Mouse (Mus musculus) embryonic fibroblast, embryonic 13.5 days (primary cell): ENCODE data around the gene Dennd1c. TPM values are rescaled to one million over a fixed set of nuclear protein-coding genes. Genes with fewer than 3 reads are reported as not detected.

ENCODE experiments used
- H3K27ac ChIP-seq: 2 replicates; pipeline ENCODE4 v1.5.1; 2012; ENCODE audit warnings: low read length, control low read depth, inconsistent platforms; ENCODE audit not compliant: insufficient read depth
- H3K4me1 ChIP-seq: 2 replicates; pipeline ENCODE4 v1.6.1; 2011; ENCODE audit warnings: low read length; ENCODE audit not compliant: control insufficient read depth, insufficient read depth
- H3K4me3 ChIP-seq: 2 replicates; pipeline ENCODE4 v1.5.1; 2011; ENCODE audit warnings: mild to moderate bottlenecking, control low read depth, low read length; ENCODE audit not compliant: insufficient read depth
- CTCF ChIP-seq: IDR thresholded peaks from 2 replicates; pipeline ENCODE4 v1.5.1; 2011; ENCODE audit warnings: mild to moderate bottlenecking, control low read depth, low read length, moderate library complexity, borderline replicate concordance; ENCODE audit not compliant: insufficient read depth
- POLR2A ChIP-seq: IDR thresholded peaks from 2 replicates; pipeline ENCODE4 v1.6.1; 2011; ENCODE audit warnings: low read depth, mild to moderate bottlenecking, control low read depth, low read length, moderate library complexity
- polyA plus RNA-seq: library from polyadenylated mRNA; stranded (reverse); fragments of >200 nt; gene quantifications from 2 replicates; pipeline ENCODE4 v1.2.4, GENCODE M21; 2011; ENCODE audit warnings: low read depth; ENCODE audit not compliant: missing spikeins, insufficient read length

The Dennd1c gene
- polyA plus RNA-seq, 1 experiment: 0.40 TPM

DNA sequence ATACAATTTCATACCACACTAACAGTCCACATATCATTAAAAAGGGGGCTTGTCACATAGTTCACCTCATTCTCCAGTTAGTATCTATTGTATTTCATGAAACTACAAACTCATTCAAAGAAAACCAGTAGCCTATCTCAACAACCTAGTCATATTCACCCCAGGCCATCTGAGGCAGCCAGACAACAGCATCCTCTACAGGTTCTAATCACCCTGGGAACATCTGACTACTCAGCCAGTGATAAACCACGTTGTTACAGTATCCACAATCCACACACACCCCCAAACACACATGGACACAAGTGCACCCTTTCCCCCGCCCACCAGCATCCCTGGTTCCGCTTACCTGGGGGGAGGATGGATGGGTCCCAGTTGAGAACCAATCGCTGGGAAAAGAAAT lies 50.8 kb downstream of the Dennd1c start:
- no peak overlapping the region for H3K4me3 ChIP-seq
- H3K4me1 ChIP-seq: peaks cover 2% of the 10 kb centered on the region; the same call in 1 of the 2 replicates
- TF ChIP-seq CTCF (no peak), POLR2A (no peak)
- H3K27ac ChIP-seq: no peak overlapping the region

DNA sequence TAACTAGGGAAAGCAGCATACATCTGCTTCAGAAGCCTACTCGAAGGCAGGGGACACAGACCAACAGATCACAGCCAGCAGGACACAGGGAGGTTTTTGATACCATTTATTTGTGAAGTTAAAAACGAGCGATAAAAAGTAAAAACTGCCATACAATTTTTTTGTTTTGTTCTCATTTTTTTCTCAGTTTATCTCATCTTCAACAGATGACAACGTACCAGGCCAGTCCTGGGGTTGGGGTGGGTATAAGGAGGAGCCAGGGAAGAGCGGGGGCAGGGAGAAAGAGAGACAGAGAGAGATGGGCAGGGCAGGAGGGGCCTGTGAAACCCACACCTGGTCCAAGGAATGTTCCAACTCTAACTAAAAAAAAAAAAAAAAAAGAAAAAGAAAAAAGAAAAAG lies 57.4 kb downstream of the Dennd1c start:
- H3K4me3 ChIP-seq: no peak overlapping the region
- H3K4me1 ChIP-seq: no peaks in the 10 kb centered on the region
- TF ChIP-seq POLR2A (no peak), CTCF (no peak)
- no peak overlapping the region for H3K27ac ChIP-seq

DNA sequence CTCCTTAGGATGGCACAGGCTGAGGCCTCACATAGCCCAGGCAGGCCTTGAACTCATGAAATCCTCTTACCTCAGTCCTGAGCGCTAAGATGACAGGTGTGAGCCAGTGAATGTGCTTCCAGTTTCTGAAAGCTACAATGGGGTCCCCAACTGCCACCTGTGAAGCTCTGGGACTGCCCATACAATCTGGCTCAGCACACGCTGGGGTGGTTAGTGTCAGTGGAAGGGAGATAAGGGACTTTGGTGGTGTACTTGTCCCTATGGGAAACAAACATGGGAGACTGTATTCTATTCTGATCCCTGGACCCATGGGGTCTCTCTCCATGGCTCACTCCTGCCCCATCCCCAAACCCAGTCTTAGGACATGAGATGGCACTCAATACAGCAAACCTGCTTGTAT lies 58.6 kb downstream of the Dennd1c start:
- no peak overlapping the region for H3K4me3 ChIP-seq
- no peaks in the 10 kb centered on the region for H3K4me1 ChIP-seq
- no peak for TF ChIP-seq CTCF
- H3K27ac ChIP-seq: no peak overlapping the region

Other genes starting within 250 kb of the Dennd1c start
- 0.70 and 0.86 TPM in 2 replicates for gene Rfx2, start 247.5 kb downstream of the Dennd1c start, polyA plus RNA-seq
- gene Acsbg2, start 204.1 kb downstream of the Dennd1c start, polyA plus RNA-seq: not detected in 2 replicates
- not detected in 2 replicates for gene 1700061G19Rik, start 203.0 kb downstream of the Dennd1c start, polyA plus RNA-seq
- gene Mllt1, start 143.1 kb downstream of the Dennd1c start, polyA plus RNA-seq: 32.8 and 33.6 TPM in 2 replicates
- gene Acer1, start 96.4 kb downstream of the Dennd1c start, polyA plus RNA-seq: not detected in 2 replicates
- gene Clpp, start 88.2 kb downstream of the Dennd1c start, polyA plus RNA-seq: 46.5 and 49.5 TPM in 2 replicates
- 8.2 and 8.6 TPM in 2 replicates for gene Alkbh7, start 81.2 kb downstream of the Dennd1c start, polyA plus RNA-seq
- gene Pspn, start 78.5 kb downstream of the Dennd1c start, polyA plus RNA-seq: not detected in 2 replicates
- 49.7 and 62.1 TPM in 2 replicates for gene Gtf2f1, start 67.2 kb downstream of the Dennd1c start, polyA plus RNA-seq
- gene Gm17949, start 67.0 kb downstream of the Dennd1c start, polyA plus RNA-seq: not detected in 2 replicates
- 77.2 and 82.4 TPM in 2 replicates for gene Khsrp, start 47.0 kb downstream of the Dennd1c start, polyA plus RNA-seq
- gene Slc25a41, start 36.9 kb downstream of the Dennd1c start, polyA plus RNA-seq: not detected in 2 replicates
- gene Crb3, start 19.4 kb downstream of the Dennd1c start, polyA plus RNA-seq: not detected in 2 replicates
- 8.4 and 10.4 TPM in 2 replicates for gene Slc25a23, start 18.7 kb downstream of the Dennd1c start, polyA plus RNA-seq
- gene Tubb4a, start 9.3 kb upstream of the Dennd1c start, polyA plus RNA-seq: 0.95 and 1.7 TPM in 2 replicates
- 4.3 and 6.3 TPM in 2 replicates for gene Tnfsf9, start 26.8 kb upstream of the Dennd1c start, polyA plus RNA-seq
- not detected in 2 replicates for gene Cd70, start 71.3 kb upstream of the Dennd1c start, polyA plus RNA-seq
- not detected in 2 replicates for gene Tnfsf14, start 115.7 kb upstream of the Dennd1c start, polyA plus RNA-seq
- gene C3, start 149.6 kb upstream of the Dennd1c start, polyA plus RNA-seq: 3.9 TPM in 2 replicates
- gene Gpr108, start 169.9 kb upstream of the Dennd1c start, polyA plus RNA-seq: 33.5 and 33.9 TPM in 2 replicates
- gene Trip10, start 170.9 kb upstream of the Dennd1c start, polyA plus RNA-seq: 58.8 and 61.3 TPM in 2 replicates
- gene Vav1, start 200.6 kb upstream of the Dennd1c start, polyA plus RNA-seq: 0.79 TPM in 1 of 2 replicates, not detected in the other